Mouse (Mus musculus) heart, embryonic 11.5 days (tissue): ENCODE results near the gene Pou3f3. TPM values are rescaled to one million over a fixed set of nuclear protein-coding genes. Genes with fewer than 3 reads are reported as not detected.

Experiments used
- polyA plus RNA-seq: library from polyadenylated mRNA; unstranded; fragments of >200 nt; fragmentation: Nextera tagmentation; extraction: Ambion mirVana; gene quantifications from 2 replicates; pipeline ENCODE4 v1.2.1, GENCODE M21; 2014

The Pou3f3 gene
- polyA plus RNA-seq, 1 experiment from 2014 or later: 0.19 TPM

Other genes starting within 250 kb of the Pou3f3 start
- 65.3 and 69.0 TPM in 2 replicates for gene Mrps9, start 155.5 kb downstream of the Pou3f3 start, polyA plus RNA-seq